ENCODE assay signal across 23 mouse cellular contexts in genomic region chr12:34618321-34618720, GRCm38 (mm10).
DNase-seq lines count a peak whose midpoint lies in the region; ATAC-seq and TF ChIP-seq lines count a peak whose summit lies in the region.
"Had no signal": no experiment of that assay in that cellular context is flagged by ENCODE, and none has a peak within 500 bp of the region (broad histone marks: within the 10 kb centered on the region; RNA-seq: fewer than 3 reads in every experiment).

No protein-coding gene starts in this region.

- TF ChIP-seq CTCF in lung, embryonic 14.5 days (IDR thresholded peaks at IDR 0.05; ENCODE audit: low read depth) = no peak
- no peak for TF ChIP-seq CTCF in brain, embryonic 14.5 days (IDR thresholded peaks at IDR 0.05; ENCODE audit: borderline replicate concordance, extremely low read depth, insufficient read depth, insufficient read length)

- H3K36me3 ChIP-seq in forebrain, embryonic 13.5 days (ENCODE audit: poor library complexity, severe bottlenecking) = no peaks in the 10 kb centered on the region
- no peaks in the 10 kb centered on the region for H3K36me3 ChIP-seq in forebrain, embryonic 12.5 days (replicated peaks)
- no peaks in the 10 kb centered on the region for H3K36me3 ChIP-seq in hindbrain, embryonic 15.5 days
- no peaks in the 10 kb centered on the region for H3K36me3 ChIP-seq in hindbrain, embryonic 10.5 days
- H3K36me3 ChIP-seq in lung, embryonic 14.5 days (ENCODE audit: insufficient read depth) = no peaks in the 10 kb centered on the region
- H3K36me3 ChIP-seq: limb, embryonic 15.5 days; lung, embryonic 15.5 days had no signal

- no peak overlapping the region for H3K27ac ChIP-seq in forebrain, embryonic 13.5 days
- H3K27ac ChIP-seq in forebrain, embryonic 12.5 days = no peak overlapping the region
- peak overlapping the region; percentile 20; the same call in 1 of the 2 replicates for H3K27ac ChIP-seq in hindbrain, embryonic 15.5 days (replicated peaks)
- H3K27ac ChIP-seq in hindbrain, embryonic 10.5 days = no peak overlapping the region
- H3K27ac ChIP-seq in lung, embryonic 14.5 days (ENCODE audit: low read depth) = no peak overlapping the region
- H3K27ac ChIP-seq: kidney, postnatal 0 days; limb, embryonic 15.5 days; liver, embryonic 14.5 days; lung, embryonic 15.5 days had no signal

- H3K27me3 ChIP-seq in forebrain, embryonic 13.5 days = no peaks in the 10 kb centered on the region
- H3K27me3 ChIP-seq in forebrain, embryonic 12.5 days = no peaks in the 10 kb centered on the region
- H3K27me3 ChIP-seq in hindbrain, embryonic 15.5 days = no peaks in the 10 kb centered on the region
- H3K27me3 ChIP-seq in hindbrain, embryonic 10.5 days (ENCODE audit: insufficient read depth, poor library complexity, severe bottlenecking) = no peaks in the 10 kb centered on the region
- no peaks in the 10 kb centered on the region for H3K27me3 ChIP-seq in lung, embryonic 14.5 days (ENCODE audit: insufficient read depth, low read length)
- H3K27me3 ChIP-seq: limb, embryonic 15.5 days; lung, embryonic 15.5 days had no signal

- no peaks in the 10 kb centered on the region for H3K9me3 ChIP-seq in forebrain, embryonic 13.5 days (replicated peaks)
- no peaks in the 10 kb centered on the region for H3K9me3 ChIP-seq in forebrain, embryonic 12.5 days
- no peaks in the 10 kb centered on the region for H3K9me3 ChIP-seq in hindbrain, embryonic 15.5 days
- no peaks in the 10 kb centered on the region for H3K9me3 ChIP-seq in hindbrain, embryonic 10.5 days
- H3K9me3 ChIP-seq in lung, embryonic 14.5 days (ENCODE audit: low read depth, low read length) = no peaks in the 10 kb centered on the region
- H3K9me3 ChIP-seq: limb, embryonic 15.5 days; lung, embryonic 15.5 days had no signal

- no peak for TF ChIP-seq POLR2A in brain, embryonic 14.5 days (IDR thresholded peaks at IDR 0.05; ENCODE audit: borderline replicate concordance, extremely low read depth, insufficient read depth, insufficient read length, poor library complexity, severe bottlenecking)

- H3K4me2 ChIP-seq in forebrain, embryonic 13.5 days = no peak overlapping the region
- no peak overlapping the region for H3K4me2 ChIP-seq in forebrain, embryonic 12.5 days
- H3K4me2 ChIP-seq in hindbrain, embryonic 15.5 days = peak overlapping the region; percentile 23; the same call in 1 of the 2 replicates
- no peak overlapping the region for H3K4me2 ChIP-seq in lung, embryonic 14.5 days
- H3K4me2 ChIP-seq: limb, embryonic 15.5 days; lung, embryonic 15.5 days had no signal

- H3K4me3 ChIP-seq in forebrain, embryonic 13.5 days = no peak overlapping the region
- no peak overlapping the region for H3K4me3 ChIP-seq in forebrain, embryonic 12.5 days (replicated peaks)
- no peak overlapping the region for H3K4me3 ChIP-seq in hindbrain, embryonic 15.5 days
- no peak overlapping the region for H3K4me3 ChIP-seq in hindbrain, embryonic 10.5 days
- no peak overlapping the region for H3K4me3 ChIP-seq in lung, embryonic 14.5 days (ENCODE audit: low read depth, low read length)
- H3K4me3 ChIP-seq: limb, embryonic 15.5 days; lung, embryonic 15.5 days had no signal

- 67% methylated on average over 3 of the region's 3 CpGs for WGBS in forebrain, embryonic 13.5 days
- 81% methylated on average over 3 of the region's 3 CpGs for WGBS in forebrain, embryonic 12.5 days
- WGBS in hindbrain, embryonic 15.5 days = 67% methylated on average over 3 of the region's 3 CpGs
- 78% methylated on average over 3 of the region's 3 CpGs for WGBS in hindbrain, embryonic 10.5 days
- 60% methylated on average over 3 of the region's 3 CpGs for WGBS in lung, embryonic 14.5 days

- DNase-seq in hindbrain, embryonic 10.5 days (ENCODE audit: low spot score) = no peak
- peak; percentile 44 for DNase-seq in lung, embryonic 14.5 days
- no peak for DNase-seq in lung, postnatal 14 days
- DNase-seq in brain, embryonic 14.5 days (ENCODE audit: low read depth) = peak; percentile 75
- DNase-seq in right cerebral cortex, postnatal 36 days (ENCODE audit: low spot score in 2 of 2) = no peak
- DNase-seq: adrenal gland, postnatal 25 days; cerebellum, adult 11 months; cerebellum, postnatal 36 days; embryo, embryonic 11 days; gastrocnemius, postnatal 14 days; heart, adult 11 months; kidney, adult 2 months; lung, postnatal 4 days; right cerebral cortex, postnatal 14 days; spleen, adult 18-20 months had no signal

- peaks cover 8% of the 10 kb centered on the region; the same call in 1 of the 2 replicates for H3K4me1 ChIP-seq in forebrain, embryonic 13.5 days
- no peaks in the 10 kb centered on the region for H3K4me1 ChIP-seq in forebrain, embryonic 12.5 days
- H3K4me1 ChIP-seq in hindbrain, embryonic 15.5 days (replicated peaks) = peaks cover 16% of the 10 kb centered on the region; the same call in 1 of the 2 replicates
- H3K4me1 ChIP-seq in hindbrain, embryonic 10.5 days (replicated peaks) = no peaks in the 10 kb centered on the region
- no peaks in the 10 kb centered on the region for H3K4me1 ChIP-seq in lung, embryonic 14.5 days (ENCODE audit: insufficient read depth)
- H3K4me1 ChIP-seq: lung, embryonic 15.5 days had no signal

- no peak overlapping the region for H3K9ac ChIP-seq in forebrain, embryonic 13.5 days
- no peak overlapping the region for H3K9ac ChIP-seq in forebrain, embryonic 12.5 days
- H3K9ac ChIP-seq in hindbrain, embryonic 15.5 days = no peak overlapping the region
- H3K9ac ChIP-seq in lung, embryonic 14.5 days = no peak overlapping the region
- H3K9ac ChIP-seq: limb, embryonic 15.5 days; liver, embryonic 14.5 days; lung, embryonic 15.5 days had no signal

- 0 out of 2 replicates have a peak, but pooled peaks have one; percentile 41 for ATAC-seq in forebrain, embryonic 13.5 days
- no peak for ATAC-seq in forebrain, embryonic 12.5 days (ENCODE audit: low FRiP score)
- peak; percentile 54; the same call in 1 of the 2 replicates for ATAC-seq in hindbrain, embryonic 15.5 days (ENCODE audit: low FRiP score, low read depth)
- no peak for ATAC-seq in lung, embryonic 14.5 days (ENCODE audit: insufficient read depth)
- ATAC-seq: CD4-positive, CD25-positive, alpha-beta regulatory T cell, adult 4 months had no signal

Comparison
In these comparisons a context has a peak if more than half of its experiments do, and no peak if none do; other contexts are left out.
1. ATAC-seq: peak in forebrain, embryonic 13.5 days (single experiment) and hindbrain, embryonic 15.5 days (single experiment); none in forebrain, embryonic 12.5 days (single experiment) and lung, embryonic 14.5 days (single experiment).
2. DNase-seq: peak in lung, embryonic 14.5 days (single experiment) and brain, embryonic 14.5 days (single experiment); none in hindbrain, embryonic 10.5 days (single experiment), lung, postnatal 14 days (single experiment) and right cerebral cortex, postnatal 36 days (0 of 2).